Mouse (Mus musculus) brain, embryonic 14.5 days (tissue): ENCODE results near the gene Adgrf5.

Experiments
- CTCF ChIP-seq: fragments of 200-500 bp; IDR thresholded peaks from 2 replicates; pipeline ENCODE4 v1.5.1; 2012; ENCODE audit warnings: inconsistent platforms, mild to moderate bottlenecking, moderate library complexity, borderline replicate concordance; ENCODE audit not compliant: insufficient read depth, insufficient read length; ENCODE audit errors: extremely low read depth
- POLR2A ChIP-seq: fragments of 200-500 bp; IDR thresholded peaks from 2 replicates; pipeline ENCODE4 v1.6.1; 2012; ENCODE audit warnings: mild to moderate bottlenecking, inconsistent platforms, borderline replicate concordance; ENCODE audit not compliant: poor library complexity, insufficient read depth, insufficient read length, severe bottlenecking; ENCODE audit errors: extremely low read depth

DNA sequence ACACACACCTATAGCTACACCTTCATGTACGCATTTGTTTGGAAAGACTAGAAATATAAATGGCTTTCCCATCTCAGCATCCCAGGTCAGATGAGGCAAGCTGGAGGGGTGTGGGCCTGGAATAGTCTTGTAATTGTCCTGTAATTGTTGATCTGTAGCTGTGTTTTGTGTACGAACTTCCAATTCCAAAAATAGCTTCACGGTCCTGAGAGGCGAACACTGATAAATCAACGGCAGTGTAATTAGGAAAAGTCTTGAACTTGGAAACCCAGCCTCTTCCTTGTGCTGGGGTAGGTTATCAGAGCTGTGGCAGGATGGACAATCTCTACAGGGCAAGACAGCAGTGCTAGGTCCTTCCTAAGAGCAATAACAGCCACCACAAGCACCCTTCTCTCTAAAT is 18.5 kb downstream of the Adgrf5 start:
- TF ChIP-seq POLR2A = no peak
- TF ChIP-seq CTCF = no peak
